Mouse (Mus musculus): ENCODE data around the gene Alkbh1.

DNA sequence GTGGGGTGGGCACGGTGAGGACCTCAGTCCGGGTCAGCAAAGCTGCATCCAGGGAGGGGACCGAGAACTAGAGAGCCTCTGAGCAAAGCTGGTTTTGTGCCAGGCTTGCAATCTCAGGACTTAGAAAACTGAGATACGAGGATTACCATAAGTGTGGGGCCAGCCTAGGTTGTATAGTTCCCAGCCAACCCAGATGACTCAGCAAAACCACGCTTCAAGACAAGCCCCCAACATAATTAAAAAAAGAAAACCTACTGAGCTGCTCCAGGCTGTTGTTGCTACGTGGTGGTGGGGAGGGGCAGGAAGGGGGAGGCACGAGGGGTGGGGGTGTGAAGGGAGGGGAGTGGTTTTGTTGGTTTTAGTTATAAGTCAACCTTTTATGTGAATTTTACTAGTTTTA lies 32.8 kb downstream of the Alkbh1 start:
- TF ChIP-seq CTCF (conservative IDR thresholded peaks at IDR 0.05; ENCODE audit: low read length) (no peak), POU5F1 (IDR thresholded peaks at IDR 0.05; ENCODE audit: borderline replicate concordance, low read length) (no peak), NANOG (IDR thresholded peaks at IDR 0.05; ENCODE audit: borderline replicate concordance, low read length) (no peak)
